Mouse (Mus musculus) cerebellum, adult 2 months (tissue): ENCODE results near the gene Megf11.

Experiments
- CTCF ChIP-seq: fragments of 200-500 bp; IDR thresholded peaks from 2 replicates; pipeline ENCODE4 v1.5.1; 2011; ENCODE audit warnings: low read depth, mild to moderate bottlenecking, control low read depth, low read length, moderate library complexity, borderline replicate concordance; ENCODE audit not compliant: insufficient read depth
- POLR2A ChIP-seq: fragments of 200-500 bp; IDR thresholded peaks from 2 replicates; pipeline ENCODE4 v1.6.1; 2011; ENCODE audit warnings: low read length, control low read depth, borderline replicate concordance; ENCODE audit not compliant: insufficient read depth

DNA sequence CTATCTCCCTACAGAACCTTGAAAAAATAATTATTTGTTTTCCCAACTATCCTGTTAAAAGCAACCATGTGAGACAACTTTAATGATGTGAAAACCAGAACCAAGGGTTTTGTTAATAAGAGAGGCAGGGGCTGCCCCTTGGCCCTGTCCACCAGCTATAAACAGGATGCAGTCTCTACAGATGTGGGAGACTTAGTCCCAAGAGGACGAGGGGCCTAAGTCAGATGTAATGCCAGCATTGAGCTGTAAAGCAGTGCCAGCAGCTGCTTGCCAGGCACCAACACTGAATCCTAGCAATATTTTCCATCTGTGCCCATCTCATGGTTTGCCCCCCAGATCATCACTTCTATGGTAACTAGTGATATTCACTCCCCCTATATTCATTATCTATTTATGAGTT lies 357.0 kb downstream of the Megf11 start:
- TF ChIP-seq CTCF = no peak
- TF ChIP-seq POLR2A = no peak
